Mouse (Mus musculus) left cerebral cortex, adult 18-20 months (tissue): ENCODE measurements at regions not wholly inside any gene's neighbourhood (a gene's known extent, or its start where the extent isn't known, plus 50 kb on each side); places are given as distances from the start of the nearest gene placed in this dataset.
A peak's percentile ranks its signal among the peaks of the same experiment; 100 is the strongest.

Experiments
- DNase-seq, 2 experiments: peaks; one replicate each; pipeline ENCODE4 v3.0.0; 2021 to 2022; ENCODE audit warnings: low spot score in 2 of 2, mixed read lengths in 1 of 2

DNA sequence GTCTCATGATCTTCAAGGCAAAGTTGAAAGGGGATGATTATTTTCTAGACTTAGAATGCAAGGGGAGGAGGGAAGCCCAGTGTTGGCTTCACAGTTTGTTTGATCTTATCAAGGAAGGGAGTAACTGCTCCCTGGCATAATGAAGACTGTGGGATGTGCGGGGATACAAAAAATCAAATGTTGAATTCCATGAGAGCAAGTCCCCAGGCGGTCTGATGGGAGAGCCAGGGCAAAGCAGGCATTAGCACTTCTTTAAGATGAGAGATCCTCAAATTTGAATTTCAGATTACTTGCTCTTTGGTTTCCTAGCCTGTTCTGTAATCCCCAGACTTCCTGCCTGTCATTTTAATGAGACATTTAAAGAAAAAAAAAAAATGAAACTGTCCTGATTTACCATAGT is 525.6 kb upstream of the Man1a start:
- DNase-seq: no peak

DNA sequence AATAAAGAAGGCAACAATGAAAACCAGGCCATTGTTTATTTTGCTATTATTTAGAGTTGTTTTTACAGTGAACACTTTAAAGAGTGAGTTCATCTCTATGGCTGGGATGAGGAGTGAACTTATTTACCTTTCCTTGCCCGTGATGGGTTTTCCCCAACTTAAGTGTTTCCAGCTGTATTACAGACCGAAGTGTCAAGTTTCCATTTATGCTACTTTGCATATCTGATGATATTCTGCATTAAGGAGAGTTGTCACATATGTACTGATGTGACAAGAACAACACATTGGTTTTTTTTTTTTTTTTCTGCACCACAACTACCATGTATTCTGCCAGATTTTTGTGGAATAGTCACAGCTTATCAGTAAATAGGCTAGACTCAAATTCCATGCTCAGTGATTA is 518.7 kb upstream of the Man1a start:
- DNase-seq: no peak

DNA sequence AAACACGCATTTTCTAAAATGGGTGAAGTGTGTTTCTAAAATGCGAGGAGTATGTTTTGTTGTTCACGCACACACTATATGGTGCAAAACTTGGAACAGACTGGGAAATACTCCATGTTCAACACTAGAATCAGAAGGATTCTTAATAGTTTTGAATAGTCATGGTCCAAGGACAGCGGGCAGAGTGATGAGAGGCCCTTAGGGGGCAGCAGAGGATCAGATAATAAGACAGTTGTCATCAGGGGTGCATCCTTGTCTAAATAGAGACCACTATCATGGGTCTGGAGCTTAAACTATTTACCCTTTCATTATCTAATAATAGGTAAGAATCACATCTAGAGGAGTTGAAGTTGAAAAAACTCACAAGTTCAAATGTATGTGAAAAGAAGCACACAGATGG is 482.2 kb upstream of the Man1a start:
- peak; percentile 13 to 17 for DNase-seq

DNA sequence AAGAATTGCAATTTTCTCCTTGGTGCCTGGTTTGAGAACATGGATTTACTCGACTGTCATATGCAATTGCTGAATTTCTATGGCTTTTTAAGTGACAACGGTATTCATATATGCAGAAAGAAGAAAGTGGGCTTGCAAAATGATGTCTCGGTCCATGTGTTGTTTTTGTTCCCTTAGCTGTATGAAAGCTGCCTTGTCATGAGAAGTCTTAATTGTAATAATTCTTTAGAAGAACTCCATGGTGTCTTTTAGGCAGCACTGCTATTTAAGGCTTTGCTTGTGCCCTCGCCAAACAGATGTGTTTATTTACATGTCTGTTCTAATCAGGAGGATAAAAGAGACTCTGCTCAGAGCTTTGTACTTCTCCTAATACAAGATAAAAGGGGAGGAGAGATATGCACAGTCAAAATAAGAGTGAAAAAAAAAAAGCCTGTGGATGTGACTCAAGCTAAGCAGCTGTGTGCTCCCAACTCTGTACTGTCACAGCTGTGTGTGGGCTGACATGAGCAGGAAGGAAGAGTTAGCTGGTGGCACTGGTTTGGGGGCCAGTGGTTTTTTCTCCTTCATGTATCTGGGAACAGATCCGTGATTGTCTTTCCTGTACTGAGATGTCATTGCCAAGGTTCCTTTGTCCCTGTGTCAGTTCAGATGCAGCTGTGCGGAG is 475.5 kb upstream of the Man1a start:
- peak; percentile 7 to 35 for DNase-seq

DNA sequence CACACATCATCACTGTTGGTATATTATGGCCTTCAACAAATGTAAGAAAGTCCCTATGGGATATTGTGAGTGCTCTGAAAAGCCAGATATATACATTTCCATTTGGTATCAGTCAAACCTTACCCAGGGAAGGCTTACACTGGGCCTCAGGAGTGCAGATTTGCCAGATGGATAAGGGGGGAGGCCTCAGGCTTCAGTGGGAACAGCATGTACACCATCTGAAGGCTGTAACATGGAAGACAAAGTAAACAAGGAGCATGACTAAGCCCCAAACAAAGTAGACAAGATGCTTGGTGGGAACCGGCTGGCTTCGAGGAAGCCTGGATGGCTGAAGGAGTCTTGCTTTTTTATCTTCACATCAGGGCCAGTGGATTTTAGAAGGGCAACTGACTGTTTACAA is 474.3 kb upstream of the Man1a start:
- DNase-seq: no peak

DNA sequence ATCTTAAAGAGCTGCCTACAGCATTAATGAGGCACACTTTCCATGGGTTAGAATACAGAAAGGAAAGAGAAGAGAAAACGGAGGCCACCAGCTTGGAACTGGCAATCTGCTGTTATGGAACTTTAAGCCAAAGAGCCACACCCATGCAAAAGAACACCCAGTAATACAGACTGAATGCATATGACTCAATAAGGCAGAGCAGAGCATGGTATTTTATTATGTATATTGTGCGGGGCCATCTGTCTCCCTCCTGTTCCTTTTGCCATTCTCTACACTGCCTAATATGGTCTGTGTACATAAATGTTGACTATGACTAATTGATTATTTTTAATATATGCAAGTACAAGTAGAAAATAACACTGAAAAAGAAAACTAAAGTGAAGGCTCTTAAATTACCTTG is 472.6 kb upstream of the Man1a start:
- DNase-seq: no peak

DNA sequence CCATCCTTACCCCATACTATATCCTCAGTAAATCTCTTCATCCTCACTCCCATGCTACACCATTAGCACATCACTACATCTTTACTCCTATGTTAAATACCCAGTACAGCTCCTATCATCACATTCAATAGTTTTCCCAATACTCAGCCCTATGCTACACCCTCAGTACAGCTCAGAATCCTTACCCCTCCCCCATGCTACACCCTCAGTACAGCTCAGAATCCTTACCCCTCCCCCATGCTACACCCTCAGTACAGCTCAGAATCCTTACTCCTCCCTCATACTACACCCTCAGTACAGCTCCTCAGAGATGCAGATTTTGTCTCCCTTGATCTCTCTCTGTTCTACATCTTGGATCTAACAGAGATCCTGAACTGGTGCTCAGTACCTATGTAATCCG is 472.1 kb upstream of the Man1a start:
- DNase-seq: no peak

DNA sequence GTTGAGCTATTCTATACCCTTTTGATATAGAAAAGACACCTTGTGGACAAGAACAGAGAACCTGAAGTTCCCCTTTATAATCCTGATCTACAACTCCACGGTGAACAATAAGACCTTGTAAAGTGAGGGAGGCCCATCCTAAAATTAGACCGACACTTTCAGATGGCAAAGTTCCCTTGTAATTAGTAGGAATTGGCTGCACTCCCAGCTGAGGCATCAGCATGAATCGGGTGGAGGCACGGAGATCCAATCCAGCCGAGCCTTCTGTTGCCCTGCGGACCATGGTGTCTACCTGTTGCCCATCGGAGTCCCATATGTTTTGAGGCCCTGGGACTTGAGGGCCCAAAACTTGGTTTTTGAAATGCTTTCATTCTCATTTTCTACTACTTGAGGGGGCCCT is 456.2 kb upstream of the Man1a start:
- DNase-seq: no peak

DNA sequence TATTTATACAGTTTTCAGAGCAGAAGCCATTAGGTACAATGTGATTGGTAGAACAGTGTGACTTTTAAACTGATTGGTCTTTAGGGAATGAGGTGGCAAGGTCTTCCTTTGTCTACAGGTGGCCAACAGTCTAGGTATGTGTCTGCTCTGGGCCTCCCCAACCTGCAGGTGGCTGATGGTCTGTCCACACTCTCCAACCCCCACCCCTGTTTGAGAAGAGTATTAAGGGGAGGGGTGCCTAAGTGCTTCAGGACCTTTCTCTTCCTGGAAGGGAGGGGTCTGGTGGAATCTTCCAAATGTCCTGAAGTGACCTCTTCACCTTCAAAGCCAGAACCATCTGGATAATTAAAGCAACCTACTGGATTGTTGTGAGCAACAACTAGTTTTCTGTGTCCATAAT is 434.4 kb upstream of the Man1a start:
- DNase-seq: no peak

DNA sequence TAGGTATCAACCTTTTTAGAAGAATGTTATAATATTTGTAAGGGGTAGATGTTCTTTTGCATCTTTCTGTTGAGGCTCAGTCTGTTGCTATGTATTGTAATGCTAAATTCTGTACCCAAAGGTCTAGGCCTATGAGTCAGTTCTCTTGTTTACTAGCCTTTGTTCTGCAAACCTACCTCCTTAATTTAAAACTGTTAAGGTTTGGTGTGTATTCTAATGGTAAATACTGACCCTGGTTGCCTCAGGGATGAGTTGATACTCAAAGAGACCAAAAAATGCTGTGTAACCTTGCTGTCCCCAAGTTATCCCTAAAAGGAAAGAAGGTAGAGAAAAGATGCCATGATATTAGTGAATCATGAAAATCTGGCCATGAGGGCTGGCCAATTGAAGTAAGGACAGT is 433.4 kb upstream of the Man1a start:
- no peak for DNase-seq
